8 mouse cellular contexts compared by ENCODE assay signal in the genomic region with DNA sequence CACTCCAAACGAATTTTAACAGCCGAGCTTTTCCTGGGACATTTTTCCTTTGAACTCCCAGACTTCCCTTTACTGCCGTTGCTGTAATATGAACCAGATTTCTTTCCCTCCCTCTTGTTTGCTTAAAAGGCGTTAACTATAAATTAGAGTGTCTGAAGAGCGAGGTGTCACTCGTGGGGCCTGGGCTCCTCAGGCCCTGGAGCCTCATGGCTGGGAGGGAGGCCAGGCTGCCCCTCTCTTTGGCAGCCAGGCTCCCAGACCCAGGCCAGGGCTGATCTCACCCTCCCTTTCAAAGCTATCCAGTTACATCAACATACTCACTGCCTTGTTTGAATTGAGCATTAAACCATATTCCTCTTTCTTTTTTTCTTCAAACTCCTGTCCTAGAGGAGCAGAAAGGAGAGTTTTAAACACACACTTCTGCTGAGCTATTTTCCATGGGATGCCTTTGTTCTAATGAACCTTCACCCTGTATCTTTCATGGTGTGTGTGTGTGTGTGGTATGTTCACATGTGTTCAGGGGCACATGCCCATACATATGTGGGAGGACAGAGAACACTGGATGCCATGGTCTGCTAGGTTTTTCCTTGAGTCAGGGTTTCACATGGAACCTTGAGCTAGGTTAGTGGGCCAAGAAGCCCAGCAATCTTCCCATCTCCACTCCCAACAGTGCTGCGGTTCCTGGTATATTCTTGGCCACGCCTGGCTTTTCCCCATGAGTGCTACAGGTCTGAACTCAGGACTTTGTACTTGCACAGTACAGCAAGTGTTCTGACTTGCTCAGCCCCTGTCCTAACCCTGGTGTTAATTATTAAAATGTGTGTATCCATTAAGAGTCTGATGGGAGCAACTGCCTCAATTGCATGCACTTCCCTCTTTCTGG.
DNase-seq lines count a peak whose midpoint lies in the region; ATAC-seq lines count a peak whose summit lies in the region.
"Had no signal": no experiment of that assay in that cellular context is flagged by ENCODE, and none has a peak within 500 bp of the region (broad histone marks: within the 10 kb centered on the region; RNA-seq: fewer than 3 reads in every experiment).

No protein-coding gene starts in this region.

- peak overlapping the region; percentile 52; the same call in 1 of the 2 replicates for H3K27ac ChIP-seq in forebrain, embryonic 16.5 days (ENCODE audit: low read length)

- no peak overlapping the region for H3K4me3 ChIP-seq in forebrain, embryonic 16.5 days (replicated peaks; ENCODE audit: low read length)

- no peak overlapping the region for H3K4me2 ChIP-seq in forebrain, embryonic 16.5 days (ENCODE audit: low read length)
- H3K4me2 ChIP-seq: heart, embryonic 11.5 days had no signal

- 40% methylated on average over 8 of the region's 8 CpGs for WGBS in forebrain, embryonic 16.5 days
- WGBS in large intestine, adult 2 months: 21% methylated on average over 8 of the region's 8 CpGs

- H3K36me3 ChIP-seq in forebrain, embryonic 16.5 days (ENCODE audit: control insufficient read depth, insufficient read depth): no peaks in the 10 kb centered on the region

- no peak overlapping the region for H3K9ac ChIP-seq in forebrain, embryonic 16.5 days (replicated peaks; ENCODE audit: low read depth, low read length)

- ATAC-seq in forebrain, embryonic 16.5 days: peak; percentile 77; the same call in 1 of the 2 replicates
- no peak for ATAC-seq in monocyte, adult 5-6 weeks (replicated peaks; ENCODE audit: insufficient number of reproducible peaks, low FRiP score, low TSS enrichment, poor library complexity, severe bottlenecking)

- H3K9me3 ChIP-seq in forebrain, embryonic 16.5 days (ENCODE audit: control insufficient read depth, low read length): no peaks in the 10 kb centered on the region

- peaks cover 13% of the 10 kb centered on the region for H3K4me1 ChIP-seq in forebrain, embryonic 16.5 days (replicated peaks; ENCODE audit: control insufficient read depth, insufficient read depth, low read length)

- DNase-seq in lung, postnatal 10 days: peak; percentile 55
- no peak for DNase-seq in lung, adult 18-20 months
- peak; percentile 58 for DNase-seq in large intestine, adult 2 months (ENCODE audit: low read depth, low spot score)
- peak; percentile 60 for DNase-seq in yolk sac, embryonic 10.5 days (ENCODE audit: low spot score)
- no peak for DNase-seq in adrenal gland, postnatal 36 days

- H3K27me3 ChIP-seq in forebrain, embryonic 16.5 days (replicated peaks; ENCODE audit: control insufficient read depth, insufficient read depth, low read length): no peaks in the 10 kb centered on the region

Comparison
In these comparisons a context has a peak if more than half of its experiments do, and no peak if none do; other contexts are left out.
1. DNase-seq: peak in lung, postnatal 10 days (single experiment), large intestine, adult 2 months (single experiment) and yolk sac, embryonic 10.5 days (single experiment); none in lung, adult 18-20 months (0 of 2) and adrenal gland, postnatal 36 days (0 of 2).